Comparison of ENCODE assay signal across 15 mouse cellular contexts in genomic region chr8:122561199-122561598, GRCm38 (mm10). TPM values are rescaled to one million over a fixed set of nuclear protein-coding genes. Genes with fewer than 3 reads are reported as not detected.
DNase-seq lines count a peak whose midpoint lies in the region; ATAC-seq and TF ChIP-seq lines count a peak whose summit lies in the region.
"Had no signal": no experiment of that assay in that cellular context is flagged by ENCODE, and none has a peak within 500 bp of the region (broad histone marks: within the 10 kb centered on the region; RNA-seq: fewer than 3 reads in every experiment).

No protein-coding gene starts in this region.

- no peaks in the 10 kb centered on the region for H3K36me3 ChIP-seq in liver, postnatal 0 days (replicated peaks; ENCODE audit: insufficient read depth, low read length)
- H3K36me3 ChIP-seq in liver, embryonic 12.5 days: no peaks in the 10 kb centered on the region
- H3K36me3 ChIP-seq in midbrain, embryonic 15.5 days (replicated peaks): no peaks in the 10 kb centered on the region

- H3K9ac ChIP-seq in liver, postnatal 0 days (replicated peaks): no peak overlapping the region
- no peak overlapping the region for H3K9ac ChIP-seq in liver, embryonic 12.5 days
- no peak overlapping the region for H3K9ac ChIP-seq in midbrain, embryonic 15.5 days

- peak overlapping the region; percentile 39; the same call in 1 of the 2 replicates for H3K27ac ChIP-seq in liver, postnatal 0 days (ENCODE audit: low read depth)
- no peak overlapping the region for H3K27ac ChIP-seq in liver, embryonic 12.5 days
- H3K27ac ChIP-seq in midbrain, embryonic 15.5 days: no peak overlapping the region
- H3K27ac ChIP-seq: kidney, postnatal 0 days had no signal

- peak; percentile 19; the same call in 1 of the 2 replicates for ATAC-seq in liver, postnatal 0 days
- ATAC-seq in liver, embryonic 12.5 days: no peak
- ATAC-seq in inflammation-experienced regulatory T-cells, adult 6 months: peak; percentile 78
- no peak for ATAC-seq in erythroblast, adult 5-6 weeks (replicated peaks; ENCODE audit: low FRiP score, poor library complexity, severe bottlenecking)
- ATAC-seq in midbrain, embryonic 15.5 days (replicated peaks): no peak
- ATAC-seq: forebrain, embryonic 14.5 days had no signal

- no peaks in the 10 kb centered on the region for H3K27me3 ChIP-seq in liver, postnatal 0 days (ENCODE audit: insufficient read depth, low read length)
- H3K27me3 ChIP-seq in liver, embryonic 12.5 days (replicated peaks): no peaks in the 10 kb centered on the region
- no peaks in the 10 kb centered on the region for H3K27me3 ChIP-seq in midbrain, embryonic 15.5 days (replicated peaks)
- H3K27me3 ChIP-seq: CH12.LX had no signal

- no peaks in the 10 kb centered on the region for H3K9me3 ChIP-seq in liver, postnatal 0 days (ENCODE audit: low read length)
- no peaks in the 10 kb centered on the region for H3K9me3 ChIP-seq in liver, embryonic 12.5 days (replicated peaks)
- no peaks in the 10 kb centered on the region for H3K9me3 ChIP-seq in midbrain, embryonic 15.5 days

- no peak overlapping the region for H3K4me3 ChIP-seq in liver, postnatal 0 days (ENCODE audit: low read depth, low read length)
- H3K4me3 ChIP-seq in liver, embryonic 12.5 days: no peak overlapping the region
- H3K4me3 ChIP-seq in midbrain, embryonic 15.5 days: no peak overlapping the region
- H3K4me3 ChIP-seq: myocyte had no signal

- H3K4me2 ChIP-seq in liver, postnatal 0 days (ENCODE audit: low read depth, low read length): no peak overlapping the region
- no peak overlapping the region for H3K4me2 ChIP-seq in liver, embryonic 12.5 days
- no peak overlapping the region for H3K4me2 ChIP-seq in midbrain, embryonic 15.5 days
- H3K4me2 ChIP-seq: heart, embryonic 11.5 days had no signal

- peaks cover 25% of the 10 kb centered on the region for H3K4me1 ChIP-seq in liver, postnatal 0 days (ENCODE audit: insufficient read depth)
- H3K4me1 ChIP-seq in liver, embryonic 12.5 days: peaks cover 38% of the 10 kb centered on the region
- peaks cover 2% of the 10 kb centered on the region for H3K4me1 ChIP-seq in midbrain, embryonic 15.5 days

- DNase-seq in liver, postnatal 0 days: no peak
- peak; percentile 76 for DNase-seq in T-cell, adult 2 months (ENCODE audit: low spot score)
- peak; percentile 57 for DNase-seq in thymus, postnatal 14 days
- no peak for DNase-seq in left cerebral cortex, adult 11 months (ENCODE audit: low spot score)
- DNase-seq: gastrocnemius, postnatal 10 days; heart, postnatal 4 days had no signal

- no peak for TF ChIP-seq CTCF in liver, postnatal 0 days (IDR thresholded peaks at IDR 0.05; ENCODE audit: low read depth)

- no peak for TF ChIP-seq EP300 in liver, postnatal 0 days (IDR thresholded peaks at IDR 0.05; ENCODE audit: low read depth)

- WGBS in liver, postnatal 0 days (ENCODE audit: insufficient replicate concordance): 37% methylated on average over 5 of the region's 5 CpGs
- 43% methylated on average over 5 of the region's 5 CpGs for WGBS in liver, embryonic 12.5 days (ENCODE audit: insufficient replicate concordance)
- WGBS in midbrain, embryonic 15.5 days: 79% methylated on average over 5 of the region's 5 CpGs

RNA-seq across cellular contexts. Expression of gene Cdt1, which starts 6.6 kb away (rescaled TPM):
- polyA plus RNA-seq in liver, postnatal 0 days (2015; fragmentation: Nextera tagmentation; extraction: Ambion mirVana): 19.8 and 23.7 TPM in 2 replicates
- 65.7 and 66.8 TPM in 2 replicates for polyA plus RNA-seq in liver, embryonic 12.5 days (2016; fragmentation: Nextera tagmentation; extraction: Ambion mirVana)
- polyA plus RNA-seq in inflammation-experienced regulatory T-cells, adult 6 months (2017; shearing (Covaris generic)): 10 to 100 TPM; 11.5 to 19.8 (median 11.7) TPM
- total RNA-seq in erythroblast, adult 5-6 weeks (2015; ENCODE audit: low replicate concordance): 16.1 and 24.2 TPM in 2 replicates
- total RNA-seq in erythroblast, adult 5-6 weeks (2017; ENCODE audit: low replicate concordance): 38.2 and 47.5 TPM in 2 replicates
- polyA plus RNA-seq in midbrain, embryonic 15.5 days (2015; fragmentation: Nextera tagmentation; extraction: Ambion mirVana): 7.0 and 8.2 TPM in 2 replicates

RNA-seq across cellular contexts. Expression of gene Piezo1, which starts 10.1 kb away (rescaled TPM):
- polyA plus RNA-seq in liver, postnatal 0 days (2015; fragmentation: Nextera tagmentation; extraction: Ambion mirVana): 2.6 and 3.4 TPM in 2 replicates
- polyA plus RNA-seq in liver, embryonic 12.5 days (2016; fragmentation: Nextera tagmentation; extraction: Ambion mirVana): 21.7 and 24.4 TPM in 2 replicates
- 10 to 100 TPM; 12.9 to 16.2 (median 14.5) TPM for polyA plus RNA-seq in inflammation-experienced regulatory T-cells, adult 6 months (2017; shearing (Covaris generic))
- 12.1 and 17.1 TPM in 2 replicates for total RNA-seq in erythroblast, adult 5-6 weeks (2015; ENCODE audit: low replicate concordance)
- total RNA-seq in erythroblast, adult 5-6 weeks (2017; ENCODE audit: low replicate concordance): 14.7 and 23.0 TPM in 2 replicates
- polyA plus RNA-seq in midbrain, embryonic 15.5 days (2015; fragmentation: Nextera tagmentation; extraction: Ambion mirVana): 2.7 and 3.3 TPM in 2 replicates

RNA-seq across cellular contexts. Expression of gene Aprt, which starts 15.5 kb away (rescaled TPM):
- 223 and 249 TPM in 2 replicates for polyA plus RNA-seq in liver, postnatal 0 days (2015; fragmentation: Nextera tagmentation; extraction: Ambion mirVana)
- 226 and 253 TPM in 2 replicates for polyA plus RNA-seq in liver, embryonic 12.5 days (2016; fragmentation: Nextera tagmentation; extraction: Ambion mirVana)
- 100 to 1,000 TPM; 168 to 215 (median 192) TPM for polyA plus RNA-seq in inflammation-experienced regulatory T-cells, adult 6 months (2017; shearing (Covaris generic))
- total RNA-seq in erythroblast, adult 5-6 weeks (2015; ENCODE audit: low replicate concordance): 77.1 and 85.7 TPM in 2 replicates
- 20.6 and 30.2 TPM in 2 replicates for total RNA-seq in erythroblast, adult 5-6 weeks (2017; ENCODE audit: low replicate concordance)
- polyA plus RNA-seq in midbrain, embryonic 15.5 days (2015; fragmentation: Nextera tagmentation; extraction: Ambion mirVana): 166 and 173 TPM in 2 replicates

RNA-seq across cellular contexts. Expression of gene Galns, which starts 50.1 kb away (rescaled TPM):
- polyA plus RNA-seq in liver, postnatal 0 days (2015; fragmentation: Nextera tagmentation; extraction: Ambion mirVana): 6.8 and 6.9 TPM in 2 replicates
- polyA plus RNA-seq in liver, embryonic 12.5 days (2016; fragmentation: Nextera tagmentation; extraction: Ambion mirVana): 4.6 TPM in 2 replicates
- 10 to 100 TPM in 2 of 3 experiments, 1 to 10 TPM in 1; 8.3 to 11.6 (median 10.6) TPM for polyA plus RNA-seq in inflammation-experienced regulatory T-cells, adult 6 months (2017; shearing (Covaris generic))
- total RNA-seq in erythroblast, adult 5-6 weeks (2015; ENCODE audit: low replicate concordance): 8.6 and 23.2 TPM in 2 replicates
- total RNA-seq in erythroblast, adult 5-6 weeks (2017; ENCODE audit: low replicate concordance): 8.6 and 15.5 TPM in 2 replicates
- polyA plus RNA-seq in midbrain, embryonic 15.5 days (2015; fragmentation: Nextera tagmentation; extraction: Ambion mirVana): 7.2 and 9.0 TPM in 2 replicates

RNA-seq across cellular contexts. Expression of gene Trappc2l, which starts 50.2 kb away (rescaled TPM):
- polyA plus RNA-seq in liver, postnatal 0 days (2015; fragmentation: Nextera tagmentation; extraction: Ambion mirVana): 29.3 and 30.7 TPM in 2 replicates
- 27.2 and 30.0 TPM in 2 replicates for polyA plus RNA-seq in liver, embryonic 12.5 days (2016; fragmentation: Nextera tagmentation; extraction: Ambion mirVana)
- 10 to 100 TPM; 57.7 to 82.5 (median 80.6) TPM for polyA plus RNA-seq in inflammation-experienced regulatory T-cells, adult 6 months (2017; shearing (Covaris generic))
- 17.7 and 26.8 TPM in 2 replicates for total RNA-seq in erythroblast, adult 5-6 weeks (2015; ENCODE audit: low replicate concordance)
- total RNA-seq in erythroblast, adult 5-6 weeks (2017; ENCODE audit: low replicate concordance): 9.1 and 10.2 TPM in 2 replicates
- polyA plus RNA-seq in midbrain, embryonic 15.5 days (2015; fragmentation: Nextera tagmentation; extraction: Ambion mirVana): 120 and 126 TPM in 2 replicates

Comparison
In these comparisons a context has a peak if more than half of its experiments do, and no peak if none do; other contexts are left out.
1. ATAC-seq: peak in liver, postnatal 0 days (single experiment) and inflammation-experienced regulatory T-cells, adult 6 months (single experiment); none in liver, embryonic 12.5 days (single experiment), erythroblast, adult 5-6 weeks (single experiment) and midbrain, embryonic 15.5 days (single experiment).
2. DNase-seq: peak in T-cell, adult 2 months (single experiment) and thymus, postnatal 14 days (single experiment); none in liver, postnatal 0 days (single experiment) and left cerebral cortex, adult 11 months (single experiment).